Mouse (Mus musculus): ENCODE data around the gene Rims1. TPM values are rescaled to one million over a fixed set of nuclear protein-coding genes. Genes with fewer than 3 reads are reported as not detected.

The Rims1 gene
- polyA plus RNA-seq, 1 experiment from 2014 or later: 10.9 TPM

- WGBS: 83% methylated on average over 9 of the region's 9 CpGs
- H3K9ac ChIP-seq (ENCODE audit: low read length): no peak overlapping the region
- H3K9me3 ChIP-seq (replicated peaks; ENCODE audit: control insufficient read depth, low read length): no peaks in the 10 kb centered on the region
- no peaks in the 10 kb centered on the region for H3K4me1 ChIP-seq (ENCODE audit: control insufficient read depth, insufficient read depth, low read length)
- no peak overlapping the region for H3K27ac ChIP-seq (ENCODE audit: low read length)
- no peak overlapping the region for H3K4me2 ChIP-seq (ENCODE audit: low read depth, low read length)
- H3K27me3 ChIP-seq (ENCODE audit: control insufficient read depth, insufficient read depth, low read length): no peaks in the 10 kb centered on the region
- ATAC-seq (ENCODE audit: insufficient read depth, low FRiP score): no peak
- no peaks in the 10 kb centered on the region for H3K36me3 ChIP-seq (ENCODE audit: control insufficient read depth, insufficient read depth, low read length)
- no peak overlapping the region for H3K4me3 ChIP-seq (replicated peaks; ENCODE audit: low read length)
Measured at GRCm38 (mm10) chr1:22654903-22655302, 150.9 kb downstream of the Rims1 start.

- ATAC-seq (ENCODE audit: insufficient read depth, low FRiP score): no peak
- H3K36me3 ChIP-seq (ENCODE audit: control insufficient read depth, insufficient read depth, low read length): no peaks in the 10 kb centered on the region
- no peak overlapping the region for H3K4me3 ChIP-seq (replicated peaks; ENCODE audit: low read length)
- WGBS: 67% methylated on average over 7 of the region's 7 CpGs
- no peaks in the 10 kb centered on the region for H3K9me3 ChIP-seq (replicated peaks; ENCODE audit: control insufficient read depth, low read length)
- no peaks in the 10 kb centered on the region for H3K27me3 ChIP-seq (ENCODE audit: control insufficient read depth, insufficient read depth, low read length)
- H3K9ac ChIP-seq (ENCODE audit: low read length): no peak overlapping the region
- no peak overlapping the region for H3K4me2 ChIP-seq (ENCODE audit: low read depth, low read length)
- no peak overlapping the region for H3K27ac ChIP-seq (ENCODE audit: low read length)
- no peaks in the 10 kb centered on the region for H3K4me1 ChIP-seq (ENCODE audit: control insufficient read depth, insufficient read depth, low read length)
Measured at GRCm38 (mm10) chr1:22650588-22650987, 155.2 kb downstream of the Rims1 start.

GRCm38 (mm10) chr1:22649432-22649831, 156.4 kb downstream of the Rims1 start:
- Histone ChIP-seq H3K9me3 (replicated peaks; ENCODE audit: control insufficient read depth, low read length) (no peaks in the 10 kb centered on the region), H3K27ac (ENCODE audit: low read length) (no peak overlapping the region), H3K36me3 (ENCODE audit: control insufficient read depth, insufficient read depth, low read length) (no peaks in the 10 kb centered on the region), H3K4me3 (replicated peaks; ENCODE audit: low read length) (no peak overlapping the region), H3K4me1 (ENCODE audit: control insufficient read depth, insufficient read depth, low read length) (no peaks in the 10 kb centered on the region), H3K4me2 (ENCODE audit: low read depth, low read length) (no peak overlapping the region), H3K27me3 (ENCODE audit: control insufficient read depth, insufficient read depth, low read length) (no peaks in the 10 kb centered on the region), H3K9ac (ENCODE audit: low read length) (no peak overlapping the region)
- ATAC-seq (ENCODE audit: insufficient read depth, low FRiP score): no peak
- WGBS: 67% methylated on average over 1 of the region's 1 CpGs

GRCm38 (mm10) chr1:22645257-22645656, 160.5 kb downstream of the Rims1 start:
- no peaks in the 10 kb centered on the region for H3K9me3 ChIP-seq (replicated peaks; ENCODE audit: control insufficient read depth, low read length)
- H3K36me3 ChIP-seq (ENCODE audit: control insufficient read depth, insufficient read depth, low read length): no peaks in the 10 kb centered on the region
- H3K27ac ChIP-seq (ENCODE audit: low read length): no peak overlapping the region
- no peak overlapping the region for H3K9ac ChIP-seq (ENCODE audit: low read length)
- no peaks in the 10 kb centered on the region for H3K27me3 ChIP-seq (ENCODE audit: control insufficient read depth, insufficient read depth, low read length)
- H3K4me3 ChIP-seq (replicated peaks; ENCODE audit: low read length): no peak overlapping the region
- WGBS: 16% methylated on average over 2 of the region's 2 CpGs
- no peak overlapping the region for H3K4me2 ChIP-seq (ENCODE audit: low read depth, low read length)
- H3K4me1 ChIP-seq (ENCODE audit: control insufficient read depth, insufficient read depth, low read length): no peaks in the 10 kb centered on the region
- ATAC-seq (ENCODE audit: insufficient read depth, low FRiP score): no peak

- Histone ChIP-seq H3K9me3 (replicated peaks; ENCODE audit: control insufficient read depth, low read length) (no peaks in the 10 kb centered on the region), H3K36me3 (ENCODE audit: control insufficient read depth, insufficient read depth, low read length) (no peaks in the 10 kb centered on the region), H3K4me2 (ENCODE audit: low read depth, low read length) (no peak overlapping the region), H3K9ac (ENCODE audit: low read length) (no peak overlapping the region), H3K27me3 (ENCODE audit: control insufficient read depth, insufficient read depth, low read length) (no peaks in the 10 kb centered on the region), H3K4me1 (ENCODE audit: control insufficient read depth, insufficient read depth, low read length) (no peaks in the 10 kb centered on the region), H3K27ac (ENCODE audit: low read length) (no peak overlapping the region), H3K4me3 (replicated peaks; ENCODE audit: low read length) (no peak overlapping the region)
- ATAC-seq (ENCODE audit: insufficient read depth, low FRiP score): no peak
- 81% methylated on average over 5 of the region's 5 CpGs for WGBS
Measured at GRCm38 (mm10) chr1:22640568-22640967, 165.2 kb downstream of the Rims1 start.

- H3K4me2 ChIP-seq (ENCODE audit: low read depth, low read length): no peak overlapping the region
- H3K36me3 ChIP-seq (ENCODE audit: control insufficient read depth, insufficient read depth, low read length): no peaks in the 10 kb centered on the region
- no peaks in the 10 kb centered on the region for H3K27me3 ChIP-seq (ENCODE audit: control insufficient read depth, insufficient read depth, low read length)
- H3K4me1 ChIP-seq (ENCODE audit: control insufficient read depth, insufficient read depth, low read length): no peaks in the 10 kb centered on the region
- H3K9me3 ChIP-seq (replicated peaks; ENCODE audit: control insufficient read depth, low read length): no peaks in the 10 kb centered on the region
- WGBS: 80% methylated on average over 3 of the region's 3 CpGs
- no peak overlapping the region for H3K9ac ChIP-seq (ENCODE audit: low read length)
- ATAC-seq (ENCODE audit: insufficient read depth, low FRiP score): no peak
- H3K27ac ChIP-seq (ENCODE audit: low read length): no peak overlapping the region
- no peak overlapping the region for H3K4me3 ChIP-seq (replicated peaks; ENCODE audit: low read length)
Measured at GRCm38 (mm10) chr1:22639702-22640101, 166.1 kb downstream of the Rims1 start.

GRCm38 (mm10) chr1:22633871-22634270, 171.9 kb downstream of the Rims1 start:
- H3K4me2 ChIP-seq (ENCODE audit: low read depth, low read length): no peak overlapping the region
- no peak overlapping the region for H3K9ac ChIP-seq (ENCODE audit: low read length)
- H3K4me3 ChIP-seq (replicated peaks; ENCODE audit: low read length): no peak overlapping the region
- H3K27me3 ChIP-seq (ENCODE audit: control insufficient read depth, insufficient read depth, low read length): no peaks in the 10 kb centered on the region
- no peak overlapping the region for H3K27ac ChIP-seq (ENCODE audit: low read length)
- no peaks in the 10 kb centered on the region for H3K4me1 ChIP-seq (ENCODE audit: control insufficient read depth, insufficient read depth, low read length)
- 80% methylated on average over 2 of the region's 2 CpGs for WGBS
- no peaks in the 10 kb centered on the region for H3K36me3 ChIP-seq (ENCODE audit: control insufficient read depth, insufficient read depth, low read length)
- no peaks in the 10 kb centered on the region for H3K9me3 ChIP-seq (replicated peaks; ENCODE audit: control insufficient read depth, low read length)
- ATAC-seq (ENCODE audit: insufficient read depth, low FRiP score): no peak

- WGBS: 72% methylated on average over 7 of the region's 7 CpGs
- no peak for ATAC-seq (ENCODE audit: insufficient read depth, low FRiP score)
- H3K36me3 ChIP-seq (ENCODE audit: control insufficient read depth, insufficient read depth, low read length): no peaks in the 10 kb centered on the region
- H3K4me2 ChIP-seq (ENCODE audit: low read depth, low read length): no peak overlapping the region
- no peak overlapping the region for H3K27ac ChIP-seq (ENCODE audit: low read length)
- H3K9ac ChIP-seq (ENCODE audit: low read length): no peak overlapping the region
- no peak overlapping the region for H3K4me3 ChIP-seq (replicated peaks; ENCODE audit: low read length)
- no peaks in the 10 kb centered on the region for H3K27me3 ChIP-seq (ENCODE audit: control insufficient read depth, insufficient read depth, low read length)
- no peaks in the 10 kb centered on the region for H3K4me1 ChIP-seq (ENCODE audit: control insufficient read depth, insufficient read depth, low read length)
- H3K9me3 ChIP-seq (replicated peaks; ENCODE audit: control insufficient read depth, low read length): no peaks in the 10 kb centered on the region
Measured at GRCm38 (mm10) chr1:22632551-22632950, 173.2 kb downstream of the Rims1 start.

- 83% methylated on average over 6 of the region's 6 CpGs for WGBS
- Histone ChIP-seq H3K27ac (ENCODE audit: low read length) (no peak overlapping the region), H3K4me2 (ENCODE audit: low read depth, low read length) (no peak overlapping the region), H3K4me1 (ENCODE audit: control insufficient read depth, insufficient read depth, low read length) (no peaks in the 10 kb centered on the region), H3K36me3 (ENCODE audit: control insufficient read depth, insufficient read depth, low read length) (no peaks in the 10 kb centered on the region), H3K9ac (ENCODE audit: low read length) (no peak overlapping the region), H3K27me3 (ENCODE audit: control insufficient read depth, insufficient read depth, low read length) (no peaks in the 10 kb centered on the region), H3K4me3 (replicated peaks; ENCODE audit: low read length) (no peak overlapping the region), H3K9me3 (replicated peaks; ENCODE audit: control insufficient read depth, low read length) (no peaks in the 10 kb centered on the region)
- ATAC-seq (ENCODE audit: insufficient read depth, low FRiP score): no peak
Measured at GRCm38 (mm10) chr1:22631991-22632390, 173.8 kb downstream of the Rims1 start.

- Histone ChIP-seq H3K4me3 (replicated peaks; ENCODE audit: low read length) (no peak overlapping the region), H3K36me3 (ENCODE audit: control insufficient read depth, insufficient read depth, low read length) (no peaks in the 10 kb centered on the region), H3K4me2 (ENCODE audit: low read depth, low read length) (no peak overlapping the region), H3K9ac (ENCODE audit: low read length) (no peak overlapping the region), H3K27me3 (ENCODE audit: control insufficient read depth, insufficient read depth, low read length) (no peaks in the 10 kb centered on the region), H3K9me3 (replicated peaks; ENCODE audit: control insufficient read depth, low read length) (no peaks in the 10 kb centered on the region), H3K4me1 (ENCODE audit: control insufficient read depth, insufficient read depth, low read length) (no peaks in the 10 kb centered on the region; the same call in 1 of the 2 replicates), H3K27ac (ENCODE audit: low read length) (no peak overlapping the region)
- no peak for ATAC-seq (ENCODE audit: insufficient read depth, low FRiP score)
- 84% methylated on average over 8 of the region's 8 CpGs for WGBS
Measured at GRCm38 (mm10) chr1:22629011-22629410, 176.8 kb downstream of the Rims1 start.
